Mouse (Mus musculus) monocyte, adult 5-6 weeks (primary cell): Measurements from ENCODE around the gene Mast1. TPM values are rescaled to one million over a fixed set of nuclear protein-coding genes. Genes with fewer than 3 reads are reported as not detected.
A peak's percentile ranks its signal among the peaks of the same experiment; 100 is the strongest.

Source experiments
- ATAC-seq: fragments of 153-309, 156-312 bp; replicated peaks from 2 replicates; pipeline ENCODE4 v1.8.0; 2017; ENCODE audit warnings: mild to moderate bottlenecking; ENCODE audit not compliant: low TSS enrichment, insufficient number of reproducible peaks, severe bottlenecking, poor library complexity, low FRiP score
- total RNA-seq: library from RNA; stranded (forward); fragments of 200-1000, 200-491, 200-594 nt; gene quantifications from 3 replicates; pipeline ENCODE4 v1.2.3, GENCODE M21; 2017

The Mast1 gene
- total RNA-seq, 1 experiment from 2014 or later: not detected

DNA sequence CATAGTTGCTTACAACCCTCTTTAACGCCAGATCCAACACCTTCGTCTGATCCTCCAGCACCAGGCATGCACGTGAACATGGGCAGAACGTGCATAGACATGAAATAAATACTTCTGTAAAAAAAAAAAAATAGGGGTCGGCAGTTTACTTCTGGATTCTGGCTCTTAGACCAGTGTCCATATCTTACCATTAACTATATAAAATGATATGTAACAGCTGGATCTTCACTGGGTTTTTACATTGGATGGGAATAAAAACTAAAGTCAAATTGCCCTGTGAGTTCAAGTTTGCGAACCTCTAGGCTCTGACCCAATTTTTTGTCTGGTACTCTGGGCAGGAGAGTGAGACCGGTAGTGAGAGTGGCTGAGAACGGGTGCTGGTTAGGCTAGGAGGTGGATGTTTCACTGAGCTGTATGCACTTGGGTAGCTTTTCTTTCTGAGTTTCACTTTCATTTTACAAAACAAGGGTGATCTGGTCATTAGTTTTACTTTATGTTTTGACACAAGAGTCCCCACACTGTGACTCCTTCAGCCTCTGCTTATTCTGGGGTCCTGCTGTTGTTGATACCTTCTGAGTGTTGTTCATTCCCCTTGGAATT lies 37.5 kb upstream of the Mast1 start:
- ATAC-seq: no peak

DNA sequence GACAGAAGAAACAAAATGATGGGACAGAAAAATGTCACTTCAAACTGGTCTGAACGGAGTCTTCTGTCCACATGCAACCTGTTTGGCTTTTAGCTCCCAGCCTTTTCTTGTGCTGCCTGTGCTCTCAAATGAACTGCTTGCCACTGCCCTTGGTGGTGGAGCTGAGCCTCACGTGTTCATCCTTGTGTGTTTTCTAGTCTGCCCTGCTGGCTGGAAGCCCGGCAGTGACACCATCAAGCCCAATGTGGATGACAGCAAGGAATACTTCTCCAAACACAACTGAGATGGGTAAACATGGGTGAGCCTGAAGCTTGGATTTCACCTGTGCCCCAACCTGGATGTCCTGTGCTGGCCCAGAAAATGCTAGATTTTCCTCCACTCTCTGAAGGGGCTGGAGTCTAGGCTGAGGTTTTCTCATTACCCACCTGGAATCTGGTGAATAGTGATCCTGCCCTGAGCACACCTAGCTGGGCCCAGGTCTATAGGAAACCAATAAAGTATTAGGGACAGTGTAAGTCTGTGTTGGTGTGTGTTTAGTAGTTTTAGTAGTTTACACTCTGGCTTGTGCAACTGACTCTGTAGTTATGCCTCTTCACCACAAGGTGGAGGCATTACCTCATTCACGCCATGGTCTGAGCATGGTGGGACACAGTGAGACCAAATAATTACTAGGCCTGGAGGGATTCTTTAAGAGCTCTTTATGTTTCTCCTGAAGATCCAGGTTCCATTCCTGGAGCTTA lies 36.8 kb upstream of the Mast1 start:
- 0 out of 2 replicates have a peak, but pooled peaks have one; percentile 15 for ATAC-seq

DNA sequence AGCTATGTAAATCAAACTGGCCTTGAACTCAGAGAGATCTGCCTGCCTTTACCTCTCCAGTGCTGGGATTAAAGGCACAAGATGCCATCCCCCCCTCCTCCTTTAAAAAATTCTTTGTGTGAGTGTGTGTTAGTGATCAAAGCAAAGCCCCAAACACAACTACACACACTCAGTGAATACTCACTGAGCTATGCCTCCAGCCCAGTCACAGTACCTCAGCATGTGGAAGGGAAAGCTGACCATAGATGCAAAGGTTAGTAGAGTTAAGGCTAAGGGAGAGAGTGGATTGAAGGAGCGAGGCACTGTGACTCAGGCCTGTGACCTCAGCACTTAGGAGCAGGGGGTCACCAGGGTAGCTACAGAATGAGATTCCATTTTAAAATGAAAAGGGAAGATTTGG lies 35.9 kb upstream of the Mast1 start:
- ATAC-seq: no peak

DNA sequence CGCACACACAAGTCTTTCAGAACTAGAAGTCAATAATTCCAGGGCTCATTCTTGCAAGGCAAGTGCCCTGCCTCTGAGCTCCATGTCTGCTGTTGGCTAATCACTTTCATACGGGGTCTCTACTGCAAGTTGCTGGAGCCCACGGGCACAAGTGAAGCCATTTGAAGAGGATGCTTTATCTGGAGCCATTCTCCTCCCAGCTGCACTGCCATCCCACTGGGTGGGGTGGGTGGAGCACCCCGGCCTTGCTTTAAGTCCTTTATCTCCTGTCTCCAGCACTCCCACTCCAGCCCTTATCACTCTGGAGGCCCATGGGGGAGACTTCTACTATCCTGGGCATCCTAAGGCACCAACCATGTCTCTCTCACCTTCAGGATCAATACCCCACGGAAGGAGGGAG lies 33.8 kb upstream of the Mast1 start:
- no peak for ATAC-seq

DNA sequence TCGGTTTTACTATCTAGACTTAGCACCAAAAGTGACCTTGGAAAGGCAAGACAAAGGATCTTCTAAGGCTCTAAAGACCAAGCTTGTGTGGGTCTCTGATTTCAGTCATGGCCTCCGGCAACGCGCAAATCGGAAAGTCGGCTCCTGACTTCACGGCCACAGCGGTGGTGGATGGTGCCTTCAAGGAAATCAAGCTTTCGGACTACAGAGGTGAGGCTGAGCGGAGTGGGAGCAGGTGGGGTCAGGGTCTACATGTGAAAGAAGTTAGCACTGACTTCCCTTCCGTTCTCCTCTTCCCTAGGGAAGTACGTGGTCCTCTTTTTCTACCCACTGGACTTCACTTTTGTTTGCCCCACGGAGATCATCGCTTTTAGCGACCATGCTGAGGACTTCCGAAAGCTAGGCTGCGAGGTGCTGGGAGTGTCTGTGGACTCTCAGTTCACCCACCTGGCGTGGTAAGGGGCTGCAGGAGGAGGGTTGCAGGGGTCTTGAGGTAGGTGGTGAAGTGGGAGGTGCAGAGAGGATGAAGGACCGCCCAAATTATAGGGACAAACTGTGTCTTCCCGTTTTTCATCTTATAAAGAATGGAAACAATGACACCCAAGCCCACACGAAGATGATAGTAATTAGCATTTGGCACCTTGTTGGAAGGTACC lies 33.1 kb upstream of the Mast1 start:
- ATAC-seq: no peak

DNA sequence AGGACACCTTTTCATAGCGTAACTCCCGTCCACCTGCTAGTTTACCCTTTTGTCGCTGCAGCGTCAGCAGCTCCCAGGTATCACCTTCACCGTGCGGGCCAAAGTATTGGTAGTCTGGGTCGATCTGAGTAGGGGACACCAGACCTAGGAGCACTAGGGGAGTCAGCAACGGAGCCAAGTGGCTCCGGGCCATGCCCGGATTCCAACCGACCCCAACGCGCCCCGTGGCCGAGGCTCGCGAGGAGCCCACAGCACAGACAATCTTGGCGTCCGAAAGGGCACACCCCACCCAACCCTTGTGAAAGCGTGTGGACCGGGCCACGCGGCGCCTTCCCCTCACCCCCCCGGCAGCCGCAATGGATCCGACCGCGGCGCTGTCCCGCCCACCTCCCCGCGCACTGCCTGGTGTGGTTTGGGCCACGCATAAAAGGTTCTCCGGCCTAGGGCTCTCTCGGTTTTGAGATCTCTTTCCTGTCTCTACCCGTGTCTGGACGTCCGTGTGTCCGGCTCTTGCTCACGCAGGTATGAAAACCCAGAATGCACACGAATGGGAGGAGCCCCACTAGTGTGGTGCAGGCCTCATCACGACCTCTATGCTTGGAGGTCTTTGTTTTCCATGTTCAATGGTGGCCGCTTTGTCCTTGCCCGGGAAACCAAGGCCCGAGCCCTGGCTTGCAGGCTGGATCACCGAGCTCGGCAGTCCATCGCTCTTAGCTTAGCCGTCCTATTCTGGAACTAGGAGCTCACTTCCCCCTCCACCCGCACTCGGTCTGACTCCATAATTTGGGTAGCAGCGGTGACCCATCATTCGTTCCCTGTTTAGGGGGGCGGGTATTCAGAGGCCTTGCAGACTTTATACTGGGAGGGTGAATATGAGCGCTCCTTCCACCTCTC lies 32.3 kb upstream of the Mast1 start, which contains the start of the genes Gm49661, Prdx2 and Rnaseh2a:
Gene Gm49661 (minus strand): TSS at position 193 of the 894 bp plus-strand sequence.
Gene Prdx2 (plus strand): TSS at position 347 of the 894 bp plus-strand sequence.
Gene Rnaseh2a (minus strand): TSS at position 527 of the 894 bp plus-strand sequence.
- ATAC-seq: no peak

DNA sequence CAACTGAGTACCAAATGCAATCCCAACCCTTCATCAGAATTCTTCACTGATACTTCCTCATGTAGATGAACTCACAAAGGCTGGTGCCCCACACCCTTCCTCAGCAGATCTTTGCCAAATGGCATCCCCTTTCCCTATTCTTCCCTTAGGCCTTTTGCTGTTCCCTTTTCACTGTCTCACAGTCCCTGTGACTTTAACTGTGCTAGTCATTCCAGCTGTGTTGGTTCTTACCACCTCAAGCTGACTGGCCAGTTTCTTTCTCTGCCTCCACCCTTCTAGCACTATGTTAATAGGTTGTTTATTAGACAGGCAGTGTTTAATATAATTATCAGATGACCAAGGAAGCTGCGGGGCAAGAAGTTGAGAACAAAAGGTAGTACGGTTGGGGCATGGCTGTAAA lies 31.5 kb upstream of the Mast1 start:
- 0 out of 2 replicates have a peak, but pooled peaks have one; percentile 10 for ATAC-seq

DNA sequence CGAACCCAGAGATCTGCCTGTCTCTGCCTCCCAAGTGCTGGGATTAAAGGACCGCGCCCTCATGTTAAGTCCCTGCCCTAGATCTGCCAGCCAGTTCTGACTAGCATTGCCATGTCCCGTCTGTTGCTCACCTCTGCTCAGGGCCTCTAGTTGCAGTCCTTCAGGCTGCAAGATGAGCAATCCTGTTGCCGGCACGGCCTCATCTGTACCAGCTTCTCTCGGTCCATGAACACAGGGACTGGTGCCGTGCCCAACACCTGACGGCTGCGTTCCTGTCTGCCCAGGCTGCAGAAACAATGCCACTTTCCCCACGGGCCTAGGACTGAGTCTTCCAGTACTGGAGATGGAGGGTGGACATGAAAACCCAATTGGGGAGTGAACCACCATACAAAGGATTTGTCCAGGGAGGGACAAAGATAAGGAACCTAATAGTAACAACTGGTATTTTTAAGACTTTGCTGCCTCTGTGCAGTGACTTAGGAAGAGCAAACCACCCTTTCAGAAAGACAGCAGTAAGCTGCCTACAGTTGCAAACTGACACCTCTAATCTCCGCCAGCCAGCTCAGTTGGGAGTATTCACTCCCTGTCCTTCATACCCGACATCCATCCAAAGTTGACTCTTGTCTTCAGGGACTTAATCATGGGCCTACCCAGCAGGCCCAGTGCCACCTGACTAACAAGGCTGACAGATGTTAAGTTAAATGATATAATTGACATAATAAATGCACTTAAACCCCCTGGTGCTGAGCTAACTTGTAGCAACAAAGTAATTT lies 30.6 kb upstream of the Mast1 start:
- ATAC-seq: no peak

DNA sequence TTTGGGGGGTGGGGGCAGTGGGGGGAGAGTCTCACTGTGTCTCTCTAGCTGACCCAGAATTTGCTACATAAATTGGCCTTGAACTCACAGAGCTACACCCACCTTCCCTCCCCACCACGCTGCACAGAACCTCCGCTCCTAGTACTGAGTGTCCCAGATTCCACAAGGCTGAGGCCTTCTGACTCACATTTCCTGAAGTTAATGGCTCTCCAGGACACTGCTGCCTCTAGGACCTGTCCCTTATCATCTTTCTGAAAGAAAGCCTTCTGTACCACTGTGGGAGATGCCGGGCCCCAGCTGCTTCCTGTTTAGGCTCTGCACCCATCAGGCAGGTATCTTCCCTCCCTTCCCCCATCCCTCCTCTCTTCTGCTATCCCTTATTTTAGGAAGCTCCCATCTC lies 29.4 kb upstream of the Mast1 start:
- ATAC-seq: no peak

DNA sequence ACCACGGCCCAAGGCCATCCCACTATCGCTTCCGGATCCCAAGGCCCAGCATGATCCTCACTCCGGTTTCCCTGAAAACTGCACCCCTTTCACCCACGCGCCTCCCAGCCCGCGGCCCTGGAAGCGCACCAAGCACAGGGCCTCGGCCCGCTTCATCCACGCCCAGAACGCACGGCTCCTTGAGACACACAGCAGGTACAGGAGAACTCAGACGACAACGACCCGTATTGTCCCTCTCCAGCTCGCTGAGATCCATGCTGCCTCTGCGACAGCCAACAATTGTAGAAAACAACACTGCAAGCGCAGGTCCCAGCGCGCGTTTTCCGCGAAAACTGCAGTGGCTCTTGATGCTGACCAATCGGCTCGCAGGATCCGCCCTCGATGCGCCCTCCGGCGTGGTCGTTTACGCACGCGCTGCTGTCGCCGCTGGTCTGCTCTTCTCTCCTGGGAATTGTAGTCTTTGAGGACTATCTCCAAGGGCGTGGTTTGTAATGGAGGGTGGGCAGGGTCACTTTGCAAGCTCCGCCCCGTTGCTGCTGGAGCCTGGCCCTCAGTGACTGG lies 28.7 kb upstream of the Mast1 start:
- ATAC-seq: peak; percentile 94

DNA sequence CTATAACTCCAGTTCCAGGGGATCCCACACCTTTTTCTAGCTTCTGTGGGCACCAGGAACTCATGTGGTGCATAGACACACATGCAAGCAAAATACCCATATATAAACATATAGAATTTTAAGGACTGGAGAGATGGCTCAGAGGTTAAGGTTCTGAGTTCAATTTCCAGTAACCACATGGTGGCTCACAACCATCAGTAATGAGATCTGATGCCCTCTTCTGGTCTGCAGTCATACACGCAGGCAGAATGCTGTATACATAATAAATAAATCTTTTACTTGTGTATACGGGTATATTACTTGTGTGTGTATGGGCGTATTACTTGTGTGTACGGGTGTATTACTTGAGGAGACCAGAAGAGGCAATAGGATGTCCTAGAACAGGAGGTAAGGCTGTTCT lies 26.8 kb upstream of the Mast1 start:
- ATAC-seq: no peak

DNA sequence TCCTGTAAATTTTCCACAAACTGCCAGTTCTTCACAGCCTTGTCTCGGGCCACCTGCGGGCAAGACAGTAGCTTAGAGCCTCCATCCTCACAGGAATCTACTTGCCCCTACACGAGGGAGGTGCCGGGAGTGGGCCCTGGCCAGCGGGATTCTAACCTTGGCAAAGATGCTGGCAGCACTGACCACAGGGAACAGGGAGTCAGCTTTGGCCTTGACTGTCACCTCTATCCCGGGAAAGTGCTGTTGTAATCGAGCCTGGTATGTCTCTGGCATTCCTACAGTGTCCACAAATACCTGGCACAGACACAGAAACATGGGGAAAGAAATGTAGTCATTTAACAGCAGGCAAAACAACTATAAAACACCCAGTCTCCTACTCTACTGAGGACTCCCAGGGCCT lies 22.7 kb upstream of the Mast1 start:
- ATAC-seq: no peak

DNA sequence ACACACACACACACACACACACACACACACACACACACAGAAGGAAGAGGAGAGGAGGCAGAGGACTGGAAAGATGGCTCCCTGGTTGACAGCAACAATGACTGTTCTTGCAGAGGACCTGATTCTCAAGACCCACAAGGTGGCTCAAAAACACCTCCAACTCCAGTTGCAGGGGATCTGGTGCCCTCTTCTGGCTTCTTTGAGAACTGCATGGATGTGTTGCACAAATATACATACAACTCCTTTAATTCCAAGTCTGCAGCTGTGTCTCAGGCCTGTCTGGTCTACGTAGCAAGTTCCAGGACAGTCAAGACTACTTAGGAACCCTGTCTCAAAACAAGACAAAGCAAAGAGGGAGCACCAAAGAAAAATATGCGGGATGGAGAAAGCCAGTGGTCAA lies 19.6 kb upstream of the Mast1 start:
- 0 out of 2 replicates have a peak, but pooled peaks have one; percentile 41 for ATAC-seq

DNA sequence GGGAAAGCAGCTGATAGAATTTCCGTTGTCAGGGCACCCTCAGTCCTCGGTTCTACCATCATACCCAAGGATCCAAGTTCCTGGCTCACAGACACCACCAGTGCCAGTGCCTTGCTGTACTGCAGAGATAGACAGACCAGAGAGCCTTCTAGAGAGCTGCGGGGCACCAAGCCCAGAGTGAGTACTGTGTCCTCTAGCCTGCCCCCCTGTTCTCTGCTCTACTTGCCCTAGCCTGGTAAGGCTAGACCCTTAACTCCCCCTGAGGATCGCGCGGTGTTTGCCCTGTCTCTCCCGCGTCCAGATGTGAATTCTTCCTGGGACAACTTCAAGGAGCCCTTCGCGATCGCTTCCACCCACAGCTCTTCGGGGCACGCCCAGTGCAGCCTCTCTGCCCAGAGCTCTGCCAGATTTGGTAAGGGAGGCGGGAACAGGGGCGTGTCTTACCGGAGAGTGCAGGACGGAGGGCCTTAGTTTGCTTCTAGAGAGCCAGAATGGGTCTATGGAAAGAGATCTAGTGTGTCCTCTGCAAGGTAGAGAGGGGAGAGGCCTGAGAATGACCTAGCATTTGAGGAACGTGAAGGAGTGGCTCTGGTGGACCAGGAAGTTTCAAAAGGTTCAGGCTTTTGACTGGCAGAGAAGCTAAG lies 15.6 kb upstream of the Mast1 start:
- ATAC-seq: peak; percentile 80

DNA sequence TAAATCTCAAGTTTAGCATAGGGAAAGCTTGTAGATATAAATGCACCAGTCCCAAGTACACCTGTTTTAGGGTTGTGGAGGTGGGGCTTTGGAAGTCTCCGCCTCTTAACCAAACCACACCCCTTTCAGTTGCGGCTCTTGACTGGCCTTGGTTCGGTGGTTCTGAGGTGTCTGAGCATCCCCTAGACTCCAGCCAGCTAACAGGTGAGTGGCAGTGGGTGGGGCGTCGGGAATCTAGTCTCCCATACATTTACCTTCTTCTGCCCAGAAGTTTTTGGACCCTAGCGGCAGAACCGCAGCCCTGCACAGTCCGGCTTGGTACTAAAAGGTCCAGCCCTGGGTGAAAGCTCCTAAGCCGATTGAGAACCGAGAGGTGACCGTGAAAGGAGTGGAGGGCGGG lies 12.6 kb upstream of the Mast1 start:
- no peak for ATAC-seq

DNA sequence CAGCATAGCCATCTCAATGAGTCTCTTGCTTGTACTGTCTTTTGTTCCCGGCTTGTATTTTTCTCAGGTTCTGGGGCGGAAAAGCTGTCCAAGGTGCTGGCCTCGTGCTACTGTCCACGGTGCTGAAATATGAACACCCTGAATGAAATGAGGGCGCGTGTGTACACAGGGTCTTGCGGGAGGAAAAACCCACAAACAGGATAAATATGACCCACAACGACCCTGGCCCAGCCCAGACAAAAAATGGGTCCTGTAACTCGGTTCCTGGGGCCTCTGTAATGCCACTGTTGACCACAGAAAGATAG lies 10.0 kb upstream of the Mast1 start:
- ATAC-seq: 0 out of 2 replicates have a peak, but pooled peaks have one; percentile 36

DNA sequence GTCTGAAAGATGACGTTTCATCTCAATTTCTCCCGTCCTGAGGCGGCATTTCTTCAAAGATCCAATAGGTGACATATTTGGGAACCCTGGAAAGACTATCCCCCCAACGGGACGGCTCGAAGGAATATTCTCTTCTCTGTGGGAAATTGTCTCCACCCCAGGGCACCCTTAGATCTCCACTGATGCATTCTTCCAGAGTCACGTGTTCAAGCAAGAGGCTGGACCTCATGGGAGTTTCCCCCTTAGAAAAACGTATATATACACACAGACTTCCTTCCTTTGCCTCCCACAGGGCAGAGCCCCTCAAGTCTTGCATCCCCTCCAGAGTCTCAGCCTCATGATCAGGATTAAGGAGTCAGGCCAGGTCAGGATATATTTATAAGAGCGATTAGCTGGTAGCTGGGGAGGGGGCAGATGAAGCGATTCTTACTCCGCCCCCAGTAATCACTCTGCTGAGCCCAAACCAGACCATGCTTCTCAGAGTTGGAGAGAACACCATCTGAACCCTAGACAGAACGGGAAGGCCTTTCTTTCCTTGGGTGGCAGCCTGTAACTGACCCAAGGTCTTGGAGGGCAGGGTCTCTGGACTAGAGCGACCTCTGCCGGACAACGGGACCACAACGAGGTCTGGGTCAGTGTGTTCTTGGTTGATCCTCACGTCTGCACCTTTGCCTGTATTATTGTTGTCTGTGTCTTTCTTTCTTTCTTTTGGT lies 9.5 kb upstream of the Mast1 start, which contains the start of gene Rtbdn:
Gene Rtbdn (plus strand): TSS at position 464 of the 713 bp plus-strand sequence.
- no peak for ATAC-seq
